Mouse (Mus musculus) adrenal gland, adult 8-10 months (tissue): ENCODE data around the gene 2310007B03Rik. TPM values are rescaled to one million over a fixed set of nuclear protein-coding genes. Genes with fewer than 3 reads are reported as not detected.
"Not testable (repeated sequence)": the region's sequence is repeated elsewhere in the genome, so short reads cannot be mapped to it uniquely, and the experiment has no call there.

ENCODE experiments used
- DNase-seq: peaks from one replicate; pipeline ENCODE4 v3.0.0; 2022
- total RNA-seq, 4 experiments: library from RNA; stranded (reverse); gene quantifications; 2 replicates each; pipeline ENCODE4 v1.2.4; 2022

Gene 2310007B03Rik
- total RNA-seq, result not detected

DNA sequence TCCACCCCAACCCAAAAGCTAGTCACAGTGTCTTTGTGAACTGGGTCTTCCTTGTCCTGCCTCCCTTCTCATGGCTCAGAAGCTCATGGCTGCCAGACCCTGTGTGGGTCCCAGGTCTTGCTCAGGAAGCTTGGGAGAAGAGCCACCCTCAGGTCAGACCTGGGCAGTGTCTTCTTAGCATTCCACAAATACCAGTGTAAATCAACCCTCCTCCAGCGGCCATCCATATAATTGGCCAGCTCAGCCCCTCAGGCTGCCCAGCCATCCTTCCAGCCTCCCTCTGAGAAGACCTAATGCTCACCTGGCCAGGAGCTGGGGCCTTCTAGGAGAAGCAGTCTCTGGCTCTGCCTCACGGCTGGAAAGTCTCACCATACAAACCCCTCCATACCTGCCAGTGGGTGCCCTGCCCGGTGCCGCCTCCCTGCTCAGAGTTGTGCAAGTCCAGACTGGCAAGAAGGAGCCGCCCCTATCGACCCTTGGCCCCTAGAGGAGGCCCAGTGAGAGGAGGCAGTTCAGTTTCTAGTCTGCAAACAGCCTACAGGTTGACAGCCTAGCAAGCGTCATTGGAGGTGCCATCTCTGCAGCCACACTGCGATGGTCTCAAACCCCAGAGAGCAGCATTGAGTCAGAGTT, at the start of gene 2310007B03Rik:
Gene 2310007B03Rik (minus strand): TSS at position 448 of the 633 bp plus-strand sequence.
- no peak for DNase-seq

DNA sequence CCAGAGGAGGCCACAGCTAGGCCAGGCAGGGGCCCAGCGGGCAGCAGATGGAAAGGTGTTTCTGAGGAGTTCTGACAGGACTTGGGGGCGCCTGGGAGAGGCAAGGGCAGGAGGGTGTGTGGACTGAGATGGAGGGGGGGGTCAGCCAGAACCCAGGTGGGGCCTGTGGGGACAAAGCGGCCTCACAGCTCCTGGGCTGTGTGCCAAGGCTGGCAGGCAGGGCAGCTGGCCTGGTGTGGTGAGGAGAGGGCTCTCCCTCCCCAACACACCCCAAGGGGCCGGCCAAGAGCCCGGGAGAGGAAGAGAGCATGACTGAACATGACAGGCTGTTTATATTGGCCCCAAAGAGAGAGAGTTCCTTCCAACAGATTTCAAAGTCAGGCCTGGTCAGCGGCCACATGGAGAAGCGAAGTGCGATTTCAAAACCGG, 49.5 kb upstream of the 2310007B03Rik start:
- DNase-seq, result peak; percentile 54

DNA sequence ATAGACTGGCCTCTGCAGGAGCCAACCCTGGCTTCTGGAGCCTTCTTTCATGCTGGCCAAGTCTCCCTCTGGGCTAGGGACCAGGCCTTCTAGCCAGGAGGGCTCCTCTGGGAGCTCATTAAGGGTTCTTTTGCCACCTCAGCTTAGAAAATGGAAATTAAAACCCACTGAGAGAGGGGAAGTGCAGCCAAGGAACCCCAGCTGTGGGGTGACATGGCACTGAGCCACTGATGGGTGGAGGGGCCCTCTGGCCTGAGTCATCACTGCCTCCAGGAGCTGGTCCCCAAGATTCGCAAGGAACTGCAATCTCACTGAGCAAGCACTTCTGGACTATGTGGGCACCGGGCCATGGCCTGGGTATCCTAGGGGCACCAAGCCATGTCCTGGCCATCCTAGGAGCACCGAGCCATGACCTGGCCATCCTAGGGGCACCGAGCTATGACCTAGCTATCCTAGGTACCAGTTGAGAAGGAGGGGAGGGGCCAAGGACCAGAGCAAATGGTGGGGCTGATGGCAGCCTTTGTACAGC, 46.9 kb upstream of the 2310007B03Rik start:
- DNase-seq, result no peak

DNA sequence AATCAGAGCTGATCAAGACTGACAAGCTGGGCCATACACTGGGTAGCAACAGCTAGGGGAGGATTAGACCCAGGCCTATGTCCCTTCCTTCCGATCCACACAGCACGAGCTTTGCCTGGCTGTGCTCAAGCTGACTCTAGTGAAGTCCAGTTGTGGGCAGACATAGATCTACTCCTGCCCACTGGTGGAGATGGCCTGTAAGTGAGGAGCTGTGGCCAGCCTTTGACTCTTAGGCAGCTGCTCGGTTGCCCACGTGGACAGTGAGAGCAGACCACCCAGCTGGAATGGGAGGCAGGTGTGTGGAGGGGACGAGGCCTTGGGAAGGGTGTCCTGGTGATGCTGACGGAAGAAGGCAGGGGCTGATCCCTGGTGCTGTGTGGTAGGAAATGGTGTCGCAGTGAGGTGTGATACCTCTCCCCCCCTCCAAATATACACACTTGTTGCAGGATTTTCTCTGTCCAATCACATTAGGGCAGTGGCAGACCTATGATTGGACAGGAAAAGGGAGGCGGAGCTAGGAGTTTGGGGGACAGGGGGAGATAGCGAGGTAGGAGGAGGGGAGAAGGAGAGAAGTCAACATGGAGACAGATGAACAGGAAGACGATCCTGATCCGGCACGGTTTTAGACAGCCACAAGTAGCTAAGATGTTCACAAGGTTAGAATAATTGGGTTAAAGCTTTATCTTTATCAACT, 45.7 kb upstream of the 2310007B03Rik start:
- no peak for DNase-seq

DNA sequence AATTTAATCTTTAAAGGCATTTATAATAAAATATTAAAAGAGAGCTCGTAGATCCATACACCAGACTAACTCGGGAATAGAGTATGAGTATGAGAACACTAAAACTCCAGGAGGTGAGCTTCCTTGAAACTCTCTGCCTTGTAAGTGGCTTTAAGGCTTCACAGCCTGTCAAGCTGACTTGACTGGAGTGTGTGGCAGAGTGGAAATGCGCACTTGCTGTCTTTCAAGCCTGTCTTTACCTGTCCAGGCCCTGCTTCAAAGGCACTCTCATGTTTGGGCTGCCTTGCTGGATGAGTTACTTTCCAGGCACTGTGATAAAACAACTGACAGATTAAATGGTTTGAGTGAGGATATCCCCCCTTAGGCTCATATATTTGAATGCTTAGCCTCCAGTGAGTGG, 37.2 kb upstream of the 2310007B03Rik start:
- no peak for DNase-seq

DNA sequence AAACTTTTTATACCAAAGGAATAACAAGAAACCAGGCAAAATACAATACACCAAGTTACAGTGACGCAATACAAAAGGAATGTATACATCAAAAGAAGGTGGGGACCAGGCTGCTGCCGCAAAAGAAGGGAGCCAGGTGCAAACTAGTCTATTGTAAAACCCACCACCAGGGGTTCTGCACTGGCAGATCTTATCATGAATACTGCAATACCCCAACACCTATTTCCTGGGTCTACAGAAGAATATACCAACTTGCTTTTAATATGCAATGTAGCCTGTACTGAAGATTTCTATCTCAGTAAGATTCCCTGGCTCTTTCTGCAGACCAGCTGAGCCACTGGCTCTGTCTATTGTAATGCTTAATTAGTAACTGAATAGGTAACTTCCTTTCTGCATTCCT, 36.7 kb upstream of the 2310007B03Rik start:
- DNase-seq, result not testable (repeated sequence)

DNA sequence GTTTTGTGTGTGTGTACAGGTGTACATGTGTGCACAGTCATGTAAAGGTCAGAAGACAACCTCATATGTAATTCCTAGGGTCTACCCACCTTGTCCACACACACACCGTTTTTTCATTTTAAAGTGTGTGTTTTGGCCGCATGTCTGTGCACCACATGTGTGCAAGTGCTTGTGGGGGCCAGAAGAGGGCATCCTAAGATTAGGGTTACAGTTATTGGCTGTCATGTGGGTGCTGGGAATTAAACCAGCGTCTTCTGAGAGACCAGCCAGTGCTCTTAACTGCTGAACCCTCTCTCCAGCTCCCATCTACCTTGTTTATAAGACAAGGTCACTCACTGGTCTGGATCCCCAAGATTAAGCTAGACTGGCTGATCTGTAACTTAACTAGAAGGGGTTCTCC, 34.2 kb upstream of the 2310007B03Rik start:
- DNase-seq, result no peak

DNA sequence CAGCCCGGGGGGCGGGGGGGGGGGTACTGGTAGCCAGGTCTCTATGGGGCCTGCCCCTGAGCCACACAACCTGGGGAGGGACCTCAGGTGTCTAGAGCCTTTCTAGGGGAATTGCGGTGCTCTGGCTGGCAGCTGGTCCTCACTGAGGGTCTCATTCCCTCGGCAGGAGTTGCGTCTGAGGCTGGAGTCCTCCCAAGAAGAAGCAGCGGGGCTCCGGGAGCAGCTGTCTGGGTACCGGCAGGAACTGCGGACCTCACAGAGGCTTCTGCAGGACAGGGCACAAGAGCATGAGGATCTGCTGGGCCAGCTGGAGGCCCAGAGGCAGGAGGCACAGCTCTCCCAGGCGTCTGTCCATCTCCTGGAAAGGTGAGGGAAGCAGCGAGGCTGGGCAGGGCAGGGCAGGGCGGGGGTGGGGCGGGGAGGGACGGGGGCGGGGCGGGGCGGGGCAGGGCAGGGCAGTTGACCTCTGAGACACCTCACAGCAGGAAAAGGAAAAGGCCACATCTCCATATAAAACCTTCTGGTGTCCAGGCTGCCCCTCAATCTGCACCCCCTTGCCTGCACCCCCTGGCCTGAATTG, 30.1 kb upstream of the 2310007B03Rik start:
- no peak for DNase-seq

DNA sequence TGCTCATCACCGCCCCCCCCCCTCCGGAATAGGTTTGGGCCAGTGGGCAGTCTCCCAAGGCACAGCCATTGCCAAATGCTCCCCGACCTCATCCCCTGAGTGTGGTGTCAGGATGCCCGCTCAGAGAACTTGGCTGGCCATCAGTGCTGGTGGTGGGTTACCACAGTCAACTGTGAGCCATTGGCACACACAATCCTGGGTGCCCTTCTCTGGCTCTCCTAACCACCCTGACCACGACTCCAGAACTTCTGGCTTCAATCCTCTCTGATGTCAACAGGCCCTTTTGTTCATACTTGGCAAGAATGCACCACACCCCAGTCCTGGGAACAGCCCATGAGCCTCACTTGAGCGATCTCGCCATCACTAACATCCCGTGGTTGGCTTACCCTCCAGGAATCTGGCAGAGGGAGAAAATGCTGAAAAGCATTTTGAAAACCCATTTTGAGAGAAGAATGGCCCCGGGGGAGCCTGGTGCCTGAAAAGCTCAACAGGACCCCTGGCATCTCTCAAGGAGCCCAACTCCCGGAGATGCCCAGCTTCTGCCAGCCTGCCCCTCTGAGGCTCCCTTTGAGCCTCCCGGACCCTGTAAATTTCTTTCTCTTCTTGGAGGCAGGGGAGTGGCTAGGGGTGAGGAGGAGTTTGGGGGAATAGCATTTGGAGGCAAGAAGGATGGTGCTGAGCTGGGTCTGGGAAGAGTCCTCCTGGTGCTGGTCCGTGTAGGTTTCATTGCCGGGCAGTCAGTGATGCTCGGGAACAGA, 23.5 kb upstream of the 2310007B03Rik start:
- DNase-seq, result no peak

DNA sequence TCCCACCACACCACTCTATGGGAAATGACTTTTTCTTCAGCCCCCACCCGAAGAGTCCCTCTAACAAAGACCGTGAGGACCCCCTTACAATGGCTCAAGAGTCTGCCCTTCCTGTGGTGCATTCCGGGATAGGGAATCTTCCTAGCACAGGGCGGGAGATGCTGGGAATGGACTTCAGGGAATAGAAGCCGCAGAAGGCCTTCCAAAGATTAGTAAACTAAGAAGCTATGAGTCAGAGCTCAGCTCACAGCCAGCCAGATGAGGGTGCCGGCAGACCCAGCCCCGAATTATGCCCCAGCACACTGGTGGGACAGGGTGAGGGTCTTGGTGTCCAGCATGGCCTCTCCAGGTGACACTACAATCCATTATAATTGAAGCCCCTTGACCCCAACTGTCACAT, 21.5 kb upstream of the 2310007B03Rik start:
- no peak for DNase-seq

DNA sequence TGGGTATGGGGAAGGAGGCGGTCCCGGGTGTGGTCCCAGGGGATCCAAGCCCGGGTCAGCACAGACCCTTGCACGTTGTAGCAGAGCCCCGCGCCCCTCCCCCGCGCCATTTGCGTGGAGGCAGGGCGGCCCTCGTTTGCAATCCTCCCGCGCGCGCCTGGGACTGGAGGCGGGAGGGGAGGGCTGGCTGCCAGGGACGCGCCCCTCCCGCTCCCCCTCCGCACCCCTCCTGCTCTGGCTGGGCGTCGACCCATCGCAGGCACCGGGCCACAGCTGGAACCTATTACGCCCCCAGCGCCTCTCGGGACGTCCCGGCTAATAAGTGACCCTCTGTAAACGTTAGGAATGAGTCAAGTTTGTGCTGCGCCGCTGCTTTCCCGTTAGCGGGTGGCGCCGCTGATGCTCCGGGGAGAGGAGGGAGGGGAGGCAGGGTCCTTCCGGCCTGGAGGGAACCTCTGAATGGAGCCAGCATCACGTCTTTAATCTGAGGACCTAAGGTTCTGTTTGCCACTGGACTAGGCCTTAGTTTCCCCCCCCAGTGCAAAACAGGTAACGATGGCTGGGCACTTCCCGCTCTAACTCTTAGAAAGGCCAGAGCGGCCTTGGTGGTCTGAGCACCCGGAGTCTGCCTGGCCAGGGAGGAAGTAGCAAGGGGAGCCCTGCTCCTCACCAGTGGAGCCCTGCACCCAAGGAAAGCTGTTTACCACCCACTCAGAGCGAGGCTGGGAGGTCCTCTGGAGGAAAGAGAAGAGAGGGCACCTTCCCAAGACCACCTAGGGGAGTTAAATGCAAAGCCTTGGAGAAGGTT, 16.0 kb upstream of the 2310007B03Rik start:
- peak; percentile 26 for DNase-seq

DNA sequence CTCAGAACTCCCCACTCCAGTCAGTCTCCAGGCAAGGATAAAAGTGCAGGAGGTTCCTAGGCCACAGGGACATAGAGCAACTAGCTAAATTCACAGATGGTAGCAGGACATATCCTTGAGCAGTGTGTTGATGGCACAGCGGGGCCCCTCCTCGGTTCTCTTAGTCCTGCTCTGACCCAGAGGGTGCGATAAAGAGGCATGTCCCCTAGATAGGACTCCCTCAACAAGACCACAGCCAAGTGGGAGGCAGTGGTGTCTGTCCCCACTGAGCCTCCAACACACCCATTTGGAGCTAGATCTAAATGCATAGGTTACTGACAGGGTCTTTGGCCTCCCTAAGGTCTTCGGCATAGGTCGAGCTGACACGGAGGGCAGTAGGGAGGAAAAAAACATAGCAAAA, 15.1 kb upstream of the 2310007B03Rik start:
- DNase-seq, result no peak

DNA sequence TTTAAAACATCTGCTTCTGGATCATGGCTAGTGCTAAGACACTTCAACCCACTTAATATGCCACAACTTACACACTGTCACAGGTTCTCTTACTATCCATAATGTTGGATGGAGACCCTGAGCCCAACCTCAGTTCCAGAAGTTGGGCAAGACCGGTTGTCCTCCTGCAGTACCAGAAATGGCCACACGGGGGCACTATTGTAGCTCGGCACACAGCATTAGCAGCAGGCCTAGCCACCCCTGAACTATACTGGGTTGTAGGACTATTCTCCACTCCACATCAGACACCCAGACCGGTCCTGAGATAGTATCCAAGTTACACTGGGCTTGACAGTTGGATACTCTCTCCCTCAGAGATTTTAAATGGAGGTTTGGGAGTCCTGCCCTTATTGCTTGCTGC, 13.7 kb upstream of the 2310007B03Rik start:
- peak; percentile 46 for DNase-seq

DNA sequence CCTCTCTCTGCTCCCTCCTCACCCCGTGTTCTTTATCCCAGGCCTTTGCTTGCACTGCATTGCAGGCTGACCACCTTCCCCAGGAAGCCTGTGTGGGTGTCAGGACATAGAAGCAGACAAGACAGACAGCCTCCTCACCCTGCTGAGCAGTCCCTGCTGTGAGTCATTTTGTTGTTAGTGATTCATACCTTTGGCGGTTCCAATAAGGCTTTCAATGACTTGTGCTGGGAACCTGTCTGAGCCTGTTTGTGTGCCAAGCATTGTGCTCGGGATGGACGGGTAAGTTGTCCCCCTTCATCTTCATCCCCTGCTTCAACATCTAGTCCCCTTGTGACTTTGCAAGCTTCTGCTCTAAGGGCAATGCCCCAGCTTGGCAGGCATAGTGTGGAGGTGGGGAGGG, 12.9 kb upstream of the 2310007B03Rik start:
- DNase-seq, result peak; percentile 14

DNA sequence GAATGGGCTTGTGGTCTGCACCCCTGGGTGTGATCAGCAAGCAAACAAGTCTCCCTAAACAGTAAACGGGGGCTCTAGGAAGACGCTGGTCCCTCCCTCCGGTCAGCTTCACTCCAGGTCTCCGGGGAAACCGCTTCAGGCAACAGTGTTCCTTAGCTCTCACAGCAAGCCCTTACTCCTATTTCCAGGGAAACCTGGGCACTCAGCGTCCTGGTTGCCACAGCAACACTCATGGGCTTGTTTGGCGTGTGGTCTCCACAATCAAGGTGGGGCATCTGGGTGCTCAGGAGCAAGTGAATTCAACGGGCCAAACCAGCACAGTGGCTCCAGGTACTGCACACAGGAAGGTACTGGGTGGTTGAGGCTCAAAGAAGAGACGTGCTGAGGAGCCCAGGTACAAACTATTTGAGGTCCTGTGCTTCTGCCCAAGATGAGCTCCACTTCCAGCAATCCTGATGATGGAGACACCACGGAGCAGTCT, 7.6 kb upstream of the 2310007B03Rik start, which contains the start of gene Crocc2:
Gene Crocc2 (plus strand): TSS at position 431 of the 481 bp plus-strand sequence.
- DNase-seq, result no peak

DNA sequence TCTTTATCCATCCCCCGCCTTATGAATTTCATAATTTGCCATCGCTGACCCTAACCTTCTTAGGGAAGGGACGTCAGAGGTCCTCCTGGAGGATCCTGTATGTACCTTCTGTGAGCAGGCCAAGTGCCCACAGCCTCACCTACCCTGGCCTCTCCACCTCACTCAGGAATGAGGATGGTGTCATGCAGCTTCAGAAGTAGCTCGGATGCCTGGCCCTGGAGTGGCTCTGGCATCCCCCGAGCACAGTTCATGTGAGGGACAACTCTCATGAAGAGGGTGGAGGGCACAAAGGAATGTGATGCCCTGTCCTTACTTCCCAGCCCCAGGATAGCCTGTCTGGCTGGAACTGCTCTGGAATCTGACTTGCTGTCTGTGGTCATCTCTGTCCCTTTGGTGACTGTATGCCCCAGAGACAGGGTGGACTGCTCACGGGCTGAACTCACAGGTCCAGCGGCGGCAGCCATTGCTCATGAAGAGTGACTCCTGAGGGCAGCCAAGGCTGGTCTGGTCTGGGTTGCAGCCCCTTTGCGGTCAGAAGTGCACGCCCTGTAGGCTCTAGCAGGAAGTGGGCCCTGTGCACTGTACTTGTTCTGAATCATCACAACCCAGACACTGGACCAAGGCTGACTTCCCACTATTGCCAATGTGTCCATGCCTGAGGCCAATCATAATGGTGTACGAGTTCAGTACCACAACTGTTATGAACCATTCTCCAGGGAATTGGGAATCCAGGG, 5.8 kb upstream of the 2310007B03Rik start:
- no peak for DNase-seq

DNA sequence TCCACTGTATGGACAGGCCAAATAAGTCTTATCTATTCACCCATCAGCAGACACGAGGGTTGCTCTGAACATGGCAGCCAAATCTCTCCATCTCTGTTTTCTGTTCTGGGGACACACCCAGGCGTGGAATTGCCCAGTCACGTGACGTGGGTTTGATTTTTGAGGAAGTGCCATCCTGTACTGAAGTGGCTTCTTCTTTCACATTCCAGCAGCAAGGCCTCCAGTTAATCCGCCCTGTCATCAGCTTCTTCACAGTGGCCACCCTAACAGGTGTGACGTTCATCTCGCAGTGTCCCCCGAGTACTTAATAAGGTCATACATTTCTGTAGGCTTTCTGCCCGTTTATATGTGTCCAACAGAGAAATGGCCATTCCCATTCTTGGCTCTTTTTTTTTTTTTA, 4.7 kb upstream of the 2310007B03Rik start:
- DNase-seq, result no peak

DNA sequence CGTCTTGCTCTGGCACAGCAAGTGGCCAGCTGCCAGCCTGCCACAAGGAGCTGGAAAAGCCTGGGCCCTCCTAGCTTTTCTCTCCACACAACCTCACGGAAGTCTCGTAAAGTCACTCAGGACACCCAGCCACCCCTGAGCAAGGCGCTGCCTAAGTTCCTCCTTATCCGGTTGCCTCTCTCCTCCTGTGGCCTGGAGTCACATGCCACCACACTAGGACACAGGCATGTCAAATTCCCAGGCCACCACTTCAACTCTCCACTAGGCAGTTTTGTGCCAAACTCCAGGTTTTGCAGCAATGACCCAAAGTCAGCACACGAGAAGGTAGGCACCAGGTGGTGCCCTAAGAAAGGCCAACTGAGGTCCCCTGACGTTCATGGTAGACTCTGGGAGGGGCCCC, 1.8 kb upstream of the 2310007B03Rik start:
- no peak for DNase-seq

DNA sequence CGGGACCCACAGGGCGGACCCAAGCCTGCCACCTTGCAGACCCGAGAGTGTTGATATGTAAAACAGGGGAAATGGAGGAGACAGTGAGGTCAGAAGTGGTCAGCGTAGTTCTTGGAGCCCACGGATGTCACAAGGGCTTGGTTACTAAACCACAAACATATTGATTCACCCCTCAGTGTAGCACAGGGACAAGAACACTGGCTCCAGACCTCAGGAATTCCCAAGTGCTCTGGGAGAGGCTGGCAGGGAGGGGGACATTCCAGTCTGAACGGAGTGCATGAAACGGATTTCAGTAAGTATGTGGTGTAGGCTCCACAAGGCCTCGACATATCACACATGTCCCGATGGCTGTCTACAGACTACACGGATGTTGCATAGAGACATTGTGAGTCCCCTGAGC, 1.2 kb upstream of the 2310007B03Rik start:
- DNase-seq, result no peak

DNA sequence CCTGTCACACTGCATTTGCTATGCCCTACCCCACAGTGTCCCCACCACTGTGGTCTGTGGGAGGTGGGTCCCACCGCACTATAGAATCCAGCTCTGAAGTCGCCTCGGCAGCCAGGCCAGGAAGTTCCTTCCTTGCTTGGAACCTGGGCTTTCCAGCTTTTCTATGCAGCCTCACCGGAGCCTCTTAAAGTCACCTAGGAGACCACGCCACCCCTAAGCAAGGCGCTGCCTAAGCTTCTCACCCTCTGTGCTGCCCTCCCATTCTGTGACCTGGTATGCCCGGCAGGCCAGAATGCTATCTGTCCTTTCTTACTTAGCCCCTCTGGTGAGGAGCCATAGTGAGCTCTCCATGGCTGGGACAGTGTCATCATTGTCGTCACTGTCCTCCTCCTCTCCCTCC, 602 bp upstream of the 2310007B03Rik start:
- DNase-seq, result no peak
